In genomic region chr5:138966033-138966724, GRCm38 (mm10) we compare ENCODE assay signal across 11 mouse cellular contexts. TPM values are rescaled to one million over a fixed set of nuclear protein-coding genes. Genes with fewer than 3 reads are reported as not detected.
DNase-seq lines count a peak whose midpoint lies in the region; ATAC-seq and TF ChIP-seq lines count a peak whose summit lies in the region.
"Had no signal": no experiment of that assay in that cellular context is flagged by ENCODE, and none has a peak within 500 bp of the region (broad histone marks: within the 10 kb centered on the region; RNA-seq: fewer than 3 reads in every experiment).

No protein-coding gene starts in this region.

- H3K4me3 ChIP-seq in cerebellum, adult 2 months (replicated peaks; ENCODE audit: insufficient read depth, low read depth, low read length), result no peak overlapping the region
- H3K4me3 ChIP-seq in hindbrain, embryonic 13.5 days, result no peak overlapping the region
- no peak overlapping the region for H3K4me3 ChIP-seq in hindbrain, embryonic 10.5 days
- H3K4me3 ChIP-seq in hindbrain, embryonic 14.5 days (replicated peaks; ENCODE audit: low read length), result no peak overlapping the region

- WGBS in cerebellum, adult 2 months, result 32% methylated on average over 7 of the region's 7 CpGs
- WGBS in hindbrain, embryonic 13.5 days, result 48% methylated on average over 7 of the region's 7 CpGs
- WGBS in hindbrain, embryonic 10.5 days, result 46% methylated on average over 7 of the region's 7 CpGs
- 52% methylated on average over 7 of the region's 7 CpGs for WGBS in hindbrain, embryonic 14.5 days

- no peak for TF ChIP-seq POLR2A in cerebellum, adult 2 months (IDR thresholded peaks at IDR 0.05; ENCODE audit: borderline replicate concordance, insufficient read depth, low read length)

- no peaks in the 10 kb centered on the region for H3K9me3 ChIP-seq in hindbrain, embryonic 13.5 days
- no peaks in the 10 kb centered on the region for H3K9me3 ChIP-seq in hindbrain, embryonic 10.5 days
- H3K9me3 ChIP-seq in hindbrain, embryonic 14.5 days (ENCODE audit: control insufficient read depth, low read length), result no peaks in the 10 kb centered on the region

- no peak overlapping the region for H3K27ac ChIP-seq in cerebellum, adult 2 months (ENCODE audit: insufficient read depth, low read length)
- peak overlapping the region; percentile 25; the same call in 1 of the 2 replicates for H3K27ac ChIP-seq in hindbrain, embryonic 13.5 days
- no peak overlapping the region for H3K27ac ChIP-seq in hindbrain, embryonic 10.5 days
- 0 out of 2 replicates have a peak overlapping the region, but pooled peaks have one; percentile 16 for H3K27ac ChIP-seq in hindbrain, embryonic 14.5 days

- TF ChIP-seq CTCF in cerebellum, adult 2 months (IDR thresholded peaks at IDR 0.05; ENCODE audit: borderline replicate concordance, insufficient read depth, low read depth, low read length), result no peak

- no peak for ATAC-seq in hindbrain, embryonic 13.5 days (ENCODE audit: low FRiP score)
- ATAC-seq in hindbrain, embryonic 14.5 days (ENCODE audit: low FRiP score), result no peak
- ATAC-seq: activated CD4-positive, CD25-positive, alpha-beta regulatory T cell, adult 4 months had no signal

- no peaks in the 10 kb centered on the region for H3K4me1 ChIP-seq in cerebellum, adult 2 months (ENCODE audit: control insufficient read depth, insufficient read depth, low read length)
- peaks cover 22% of the 10 kb centered on the region for H3K4me1 ChIP-seq in hindbrain, embryonic 13.5 days (replicated peaks)
- H3K4me1 ChIP-seq in hindbrain, embryonic 10.5 days (replicated peaks), result peaks cover 20% of the 10 kb centered on the region
- H3K4me1 ChIP-seq in hindbrain, embryonic 14.5 days (replicated peaks; ENCODE audit: control insufficient read depth, insufficient read depth, low read length), result peaks cover 12% of the 10 kb centered on the region

- H3K36me3 ChIP-seq in hindbrain, embryonic 13.5 days, result no peaks in the 10 kb centered on the region
- H3K36me3 ChIP-seq in hindbrain, embryonic 10.5 days, result no peaks in the 10 kb centered on the region
- no peaks in the 10 kb centered on the region for H3K36me3 ChIP-seq in hindbrain, embryonic 14.5 days (replicated peaks; ENCODE audit: control insufficient read depth, insufficient read depth)

- peak; percentile 45 to 56 for DNase-seq in cerebellum, postnatal 10 days
- DNase-seq in cerebellum, adult 2 months, result no peak
- DNase-seq in hindbrain, embryonic 10.5 days (ENCODE audit: low spot score), result no peak
- DNase-seq in hindbrain, embryonic 14.5 days (ENCODE audit: low spot score), result no peak
- peak; percentile 42 for DNase-seq in lung, postnatal 36 days
- no peak for DNase-seq in left cerebral cortex, postnatal 25 days (ENCODE audit: low spot score in 2 of 2)
- no peak for DNase-seq in right cerebral cortex, postnatal 25 days
- DNase-seq: thymus, postnatal 25 days had no signal

- intact Hi-C loops in left cerebral cortex, postnatal 25 days (cut with DNase I), result no loop called here

- H3K9ac ChIP-seq in hindbrain, embryonic 13.5 days, result 0 out of 2 replicates have a peak overlapping the region, but pooled peaks have one; percentile 19
- H3K9ac ChIP-seq in hindbrain, embryonic 14.5 days, result no peak overlapping the region

- no peak overlapping the region for H3K4me2 ChIP-seq in hindbrain, embryonic 13.5 days
- H3K4me2 ChIP-seq in hindbrain, embryonic 14.5 days (replicated peaks), result no peak overlapping the region

- no peaks in the 10 kb centered on the region for H3K27me3 ChIP-seq in cerebellum, adult 2 months (ENCODE audit: control insufficient read depth, insufficient read depth, low read length)
- no peaks in the 10 kb centered on the region for H3K27me3 ChIP-seq in hindbrain, embryonic 13.5 days
- H3K27me3 ChIP-seq in hindbrain, embryonic 10.5 days (ENCODE audit: insufficient read depth, poor library complexity, severe bottlenecking), result no peaks in the 10 kb centered on the region
- no peaks in the 10 kb centered on the region for H3K27me3 ChIP-seq in hindbrain, embryonic 14.5 days (ENCODE audit: control insufficient read depth, insufficient read depth, low read length)

RNA-seq across cellular contexts. Expression of gene Pdgfa, which starts 31.0 kb away (rescaled TPM):
- polyA plus RNA-seq in cerebellum, adult 2 months (2012; rRNA removed), result 23.0 and 35.3 TPM in 2 replicates
- polyA plus RNA-seq in hindbrain, embryonic 13.5 days (2015; fragmentation: Nextera tagmentation; extraction: Ambion mirVana), result 13.7 and 14.5 TPM in 2 replicates
- polyA plus RNA-seq in hindbrain, embryonic 10.5 days (2016; fragmentation: Nextera tagmentation; extraction: Ambion mirVana), result 10.4 and 12.8 TPM in 2 replicates
- polyA plus RNA-seq in hindbrain, embryonic 14.5 days (2014; fragmentation: Nextera tagmentation; extraction: Ambion mirVana), result 24.7 and 30.1 TPM in 2 replicates
- total RNA-seq in left cerebral cortex, postnatal 25 days (2021), result 10 to 100 TPM; 52.5 to 54.9 TPM
- total RNA-seq: granulocyte monocyte progenitor cell, adult 5-6 weeks had no signal
- polyA plus RNA-seq: activated CD4-positive, CD25-positive, alpha-beta regulatory T cell, adult 4 months had no signal

Comparison
In these comparisons a context has a peak if more than half of its experiments do, and no peak if none do; other contexts are left out.
1. DNase-seq: peak in cerebellum, postnatal 10 days (2 of 2) and lung, postnatal 36 days (single experiment); none in cerebellum, adult 2 months (0 of 2), hindbrain, embryonic 10.5 days (single experiment), hindbrain, embryonic 14.5 days (single experiment), left cerebral cortex, postnatal 25 days (0 of 2) and right cerebral cortex, postnatal 25 days (single experiment).
2. H3K27ac ChIP-seq: peak in hindbrain, embryonic 13.5 days (single experiment) and hindbrain, embryonic 14.5 days (single experiment); none in cerebellum, adult 2 months (single experiment) and hindbrain, embryonic 10.5 days (single experiment).